Mouse (Mus musculus): ENCODE measurements around the gene Lsm4. TPM values are rescaled to one million over a fixed set of nuclear protein-coding genes. Genes with fewer than 3 reads are reported as not detected.

The Lsm4 gene
- polyA plus RNA-seq, 1 experiment from 2014 or later, result 220 TPM

- WGBS, result 81% methylated on average over 2 of the region's 2 CpGs
- H3K27me3 ChIP-seq (replicated peaks; ENCODE audit: control insufficient read depth, insufficient read depth, low read length), result no peaks in the 10 kb centered on the region
- H3K36me3 ChIP-seq (ENCODE audit: control insufficient read depth, insufficient read depth, low read length), result no peaks in the 10 kb centered on the region
- H3K4me3 ChIP-seq (ENCODE audit: low read depth, low read length), result no peak overlapping the region
- H3K9me3 ChIP-seq (replicated peaks; ENCODE audit: control insufficient read depth, low read length), result no peaks in the 10 kb centered on the region
- H3K4me2 ChIP-seq (ENCODE audit: low read length), result no peak overlapping the region
- H3K9ac ChIP-seq (ENCODE audit: low read length), result no peak overlapping the region
- ATAC-seq (no peak), DNase-seq (ENCODE audit: low spot score) (no peak)
- H3K4me1 ChIP-seq (ENCODE audit: control insufficient read depth, insufficient read depth, low read length), result no peaks in the 10 kb centered on the region
- H3K27ac ChIP-seq (ENCODE audit: low read depth, low read length), result no peak overlapping the region
Measured at GRCm38 (mm10) chr8:70665599-70665998, 7.4 kb upstream of the Lsm4 start.

- no peaks in the 10 kb centered on the region for H3K4me1 ChIP-seq (ENCODE audit: control insufficient read depth, insufficient read depth, low read length)
- H3K4me3 ChIP-seq (ENCODE audit: low read depth, low read length), result no peak overlapping the region
- 58% methylated on average over 5 of the region's 5 CpGs for whole genome bisulfite sequencing
- ATAC-seq (peak; percentile 50; the same call in 1 of the 2 replicates), DNase-seq (ENCODE audit: low spot score) (peak; percentile 49)
- H3K27me3 ChIP-seq (replicated peaks; ENCODE audit: control insufficient read depth, insufficient read depth, low read length), result no peaks in the 10 kb centered on the region
- no peaks in the 10 kb centered on the region for H3K9me3 ChIP-seq (replicated peaks; ENCODE audit: control insufficient read depth, low read length)
- H3K36me3 ChIP-seq (ENCODE audit: control insufficient read depth, insufficient read depth, low read length), result no peaks in the 10 kb centered on the region
- H3K27ac ChIP-seq (ENCODE audit: low read depth, low read length), result no peak overlapping the region
- H3K4me2 ChIP-seq (ENCODE audit: low read length), result no peak overlapping the region
- H3K9ac ChIP-seq (ENCODE audit: low read length), result no peak overlapping the region
Measured at GRCm38 (mm10) chr8:70667071-70667470, 6.0 kb upstream of the Lsm4 start.

- H3K4me1 ChIP-seq (ENCODE audit: control insufficient read depth, insufficient read depth, low read length), result peaks cover 10% of the 10 kb centered on the region
- ATAC-seq, result no peak
- H3K4me3 ChIP-seq (ENCODE audit: low read depth, low read length), result no peak overlapping the region
- H3K9ac ChIP-seq (ENCODE audit: low read length), result no peak overlapping the region
- no peaks in the 10 kb centered on the region for H3K36me3 ChIP-seq (ENCODE audit: control insufficient read depth, insufficient read depth, low read length)
- 0 out of 2 replicates have a peak overlapping the region, but pooled peaks have one; percentile 87 for H3K27ac ChIP-seq (ENCODE audit: low read depth, low read length)
- WGBS, result 60% methylated on average over 10 of the region's 10 CpGs
- H3K27me3 ChIP-seq (replicated peaks; ENCODE audit: control insufficient read depth, insufficient read depth, low read length), result no peaks in the 10 kb centered on the region
- H3K4me2 ChIP-seq (ENCODE audit: low read length), result no peak overlapping the region
- no peaks in the 10 kb centered on the region for H3K9me3 ChIP-seq (replicated peaks; ENCODE audit: control insufficient read depth, low read length)
- DNase-seq (ENCODE audit: low spot score), result no peak
Measured at GRCm38 (mm10) chr8:70671615-70672324, 1.3 kb upstream of the Lsm4 start.

- Histone ChIP-seq H3K27ac (ENCODE audit: low read depth, low read length) (peak overlapping the region; percentile 87), H3K27me3 (replicated peaks; ENCODE audit: control insufficient read depth, insufficient read depth, low read length) (no peaks in the 10 kb centered on the region), H3K4me3 (ENCODE audit: low read depth, low read length) (peak overlapping the region; percentile 62), H3K4me1 (ENCODE audit: control insufficient read depth, insufficient read depth, low read length) (peaks cover 10% of the 10 kb centered on the region), H3K9ac (ENCODE audit: low read length) (peak overlapping the region; percentile 66), H3K36me3 (ENCODE audit: control insufficient read depth, insufficient read depth, low read length) (peaks cover 3% of the 10 kb centered on the region; the same call in 1 of the 2 replicates), H3K4me2 (ENCODE audit: low read length) (peak overlapping the region; percentile 49), H3K9me3 (replicated peaks; ENCODE audit: control insufficient read depth, low read length) (no peaks in the 10 kb centered on the region)
- DNase-seq (ENCODE audit: low spot score) (no peak), ATAC-seq (no peak)
- 37% methylated on average over 19 of the region's 19 CpGs for WGBS
Measured at GRCm38 (mm10) chr8:70672325-70673078, 546 bp upstream of the Lsm4 start.

- Histone ChIP-seq H3K9me3 (replicated peaks; ENCODE audit: control insufficient read depth, low read length) (no peaks in the 10 kb centered on the region), H3K4me2 (ENCODE audit: low read length) (peak overlapping the region; percentile 85), H3K27me3 (replicated peaks; ENCODE audit: control insufficient read depth, insufficient read depth, low read length) (no peaks in the 10 kb centered on the region), H3K27ac (ENCODE audit: low read depth, low read length) (peak overlapping the region; percentile 96), H3K36me3 (ENCODE audit: control insufficient read depth, insufficient read depth, low read length) (peaks cover 17% of the 10 kb centered on the region), H3K4me3 (ENCODE audit: low read depth, low read length) (peak overlapping the region; percentile 62), H3K4me1 (ENCODE audit: control insufficient read depth, insufficient read depth, low read length) (peaks cover 10% of the 10 kb centered on the region), H3K9ac (ENCODE audit: low read length) (peak overlapping the region; percentile 71)
- WGBS, result 88% methylated on average over 3 of the region's 3 CpGs
- no peak for ATAC-seq
- DNase-seq (ENCODE audit: low spot score), result no peak
Measured at GRCm38 (mm10) chr8:70674109-70674508, 1.1 kb downstream of the Lsm4 start.

GRCm38 (mm10) chr8:70674716-70675115, 1.7 kb downstream of the Lsm4 start:
- DNase-seq (ENCODE audit: low spot score) (no peak), ATAC-seq (no peak)
- H3K9me3 ChIP-seq (replicated peaks; ENCODE audit: control insufficient read depth, low read length), result no peaks in the 10 kb centered on the region
- H3K36me3 ChIP-seq (ENCODE audit: control insufficient read depth, insufficient read depth, low read length), result peaks cover 23% of the 10 kb centered on the region
- H3K9ac ChIP-seq (ENCODE audit: low read length), result no peak overlapping the region; the same call in 1 of the 2 replicates
- H3K27me3 ChIP-seq (replicated peaks; ENCODE audit: control insufficient read depth, insufficient read depth, low read length), result no peaks in the 10 kb centered on the region
- WGBS, result 89% methylated on average over 4 of the region's 4 CpGs
- no peak overlapping the region for H3K27ac ChIP-seq (ENCODE audit: low read depth, low read length)
- no peak overlapping the region for H3K4me3 ChIP-seq (ENCODE audit: low read depth, low read length)
- H3K4me1 ChIP-seq (ENCODE audit: control insufficient read depth, insufficient read depth, low read length), result peaks cover 10% of the 10 kb centered on the region
- 0 out of 2 replicates have a peak overlapping the region, but pooled peaks have one; percentile 85 for H3K4me2 ChIP-seq (ENCODE audit: low read length)

GRCm38 (mm10) chr8:70675336-70675735, 2.3 kb downstream of the Lsm4 start:
- Histone ChIP-seq H3K36me3 (ENCODE audit: control insufficient read depth, insufficient read depth, low read length) (peaks cover 25% of the 10 kb centered on the region), H3K4me3 (ENCODE audit: low read depth, low read length) (no peak overlapping the region), H3K9me3 (replicated peaks; ENCODE audit: control insufficient read depth, low read length) (no peaks in the 10 kb centered on the region), H3K9ac (ENCODE audit: low read length) (no peak overlapping the region), H3K4me1 (ENCODE audit: control insufficient read depth, insufficient read depth, low read length) (peaks cover 10% of the 10 kb centered on the region), H3K4me2 (ENCODE audit: low read length) (no peak overlapping the region), H3K27ac (ENCODE audit: low read depth, low read length) (no peak overlapping the region), H3K27me3 (replicated peaks; ENCODE audit: control insufficient read depth, insufficient read depth, low read length) (no peaks in the 10 kb centered on the region)
- WGBS, result 100% methylated on average over 1 of the region's 1 CpGs
- ATAC-seq, result no peak
- DNase-seq (ENCODE audit: low spot score), result no peak

- Histone ChIP-seq H3K4me1 (ENCODE audit: control insufficient read depth, insufficient read depth, low read length) (peaks cover 7% of the 10 kb centered on the region), H3K4me3 (ENCODE audit: low read depth, low read length) (no peak overlapping the region), H3K4me2 (ENCODE audit: low read length) (no peak overlapping the region), H3K27ac (ENCODE audit: low read depth, low read length) (no peak overlapping the region), H3K27me3 (replicated peaks; ENCODE audit: control insufficient read depth, insufficient read depth, low read length) (no peaks in the 10 kb centered on the region), H3K9ac (ENCODE audit: low read length) (no peak overlapping the region), H3K9me3 (replicated peaks; ENCODE audit: control insufficient read depth, low read length) (no peaks in the 10 kb centered on the region), H3K36me3 (ENCODE audit: control insufficient read depth, insufficient read depth, low read length) (peaks cover 25% of the 10 kb centered on the region)
- DNase-seq (ENCODE audit: low spot score) (no peak), ATAC-seq (no peak)
- 90% methylated on average over 15 of the region's 15 CpGs for WGBS
Measured at GRCm38 (mm10) chr8:70677451-70678080, 4.5 kb downstream of the Lsm4 start.

All from forebrain, embryonic 14.5 days (tissue).